ENCODE assay signal across 27 mouse cellular contexts in the genomic region with DNA sequence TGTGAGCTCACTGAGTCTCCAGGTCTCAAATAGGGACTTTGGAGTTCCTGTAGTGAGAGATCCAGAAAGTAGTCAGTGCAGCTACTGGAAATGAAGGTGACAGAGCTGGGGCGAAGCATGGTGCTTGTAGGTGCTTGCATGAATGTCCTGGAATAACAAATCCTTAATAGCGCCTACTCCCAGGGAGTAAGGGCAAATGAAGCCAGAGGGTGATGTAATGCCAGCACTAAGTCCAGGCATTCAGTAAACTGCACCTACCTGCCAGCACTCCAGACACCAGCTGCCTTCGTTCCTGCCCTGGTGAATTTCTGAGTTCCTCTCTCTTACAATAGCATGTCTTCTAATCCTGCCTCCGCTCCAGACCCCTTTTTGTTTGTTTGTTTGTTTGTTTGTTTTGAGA. TPM values are rescaled to one million over a fixed set of nuclear protein-coding genes. Genes with fewer than 3 reads are reported as not detected.
DNase-seq lines count a peak whose midpoint lies in the region; ATAC-seq and TF ChIP-seq lines count a peak whose summit lies in the region.
"Had no signal": no experiment of that assay in that cellular context is flagged by ENCODE, and none has a peak within 500 bp of the region (broad histone marks: within the 10 kb centered on the region; RNA-seq: fewer than 3 reads in every experiment).

No protein-coding gene starts in this region.

- no peak for TF ChIP-seq CTCF in gastrocnemius, adult 2 months (IDR thresholded peaks at IDR 0.05)
- no peak for TF ChIP-seq CTCF in layer of hippocampus, adult 2 months (conservative IDR thresholded peaks at IDR 0.05)

- H3K9ac ChIP-seq in ES-E14 (ENCODE audit: insufficient read depth, low read depth, low read length, poor library complexity, severe bottlenecking) = peak overlapping the region; percentile 0; the same call in 1 of the 2 replicates
- no peak overlapping the region for H3K9ac ChIP-seq in liver, embryonic 16.5 days (ENCODE audit: low read depth, low read length)
- H3K9ac ChIP-seq: embryonic facial prominence, embryonic 15.5 days; heart, embryonic 12.5 days; limb, embryonic 13.5 days; lung, embryonic 14.5 days; midbrain, embryonic 13.5 days had no signal

- WGBS in liver, embryonic 16.5 days (ENCODE audit: insufficient replicate concordance) = 70% methylated on average over 4 of the region's 4 CpGs
- 78% methylated on average over 4 of the region's 4 CpGs for WGBS in heart, embryonic 10.5 days

- in situ Hi-C loops in ES-E14 (cut with MboI; ENCODE audit: low sequenced_read_pairs in 2 of 2, unreplicated experiment in 2 of 2) = no loop called here

- no peak overlapping the region for H3K4me3 ChIP-seq in gastrocnemius, adult 2 months
- H3K4me3 ChIP-seq in layer of hippocampus, adult 2 months = no peak overlapping the region
- H3K4me3 ChIP-seq in ES-E14 (ENCODE audit: insufficient read depth in 1 of 2, low read depth in 1 of 2, low read length in 2 of 2, poor library complexity in 1 of 2, severe bottlenecking in 1 of 2) = 0 out of 4 replicates have a peak overlapping the region, but pooled peaks of 1 of the 2 experiments have one; percentile 27
- H3K4me3 ChIP-seq in liver, embryonic 16.5 days (ENCODE audit: low read depth, low read length) = no peak overlapping the region
- no peak overlapping the region for H3K4me3 ChIP-seq in heart, embryonic 10.5 days
- H3K4me3 ChIP-seq: embryonic facial prominence, embryonic 15.5 days; heart, embryonic 12.5 days; hindbrain, embryonic 10.5 days; limb, embryonic 13.5 days; midbrain, embryonic 13.5 days had no signal

- no peaks in the 10 kb centered on the region for H3K9me3 ChIP-seq in ES-E14 (ENCODE audit: control insufficient read depth, insufficient read depth, low read depth, low read length)
- no peaks in the 10 kb centered on the region for H3K9me3 ChIP-seq in liver, embryonic 16.5 days (replicated peaks; ENCODE audit: control insufficient read depth, low read length)
- H3K9me3 ChIP-seq in heart, embryonic 10.5 days = no peaks in the 10 kb centered on the region
- H3K9me3 ChIP-seq: embryonic facial prominence, embryonic 15.5 days; G1E; heart, embryonic 12.5 days; hindbrain, embryonic 10.5 days; limb, embryonic 13.5 days; midbrain, embryonic 13.5 days had no signal

- H3K27me3 ChIP-seq in liver, embryonic 16.5 days (ENCODE audit: control insufficient read depth, insufficient read depth, low read depth, low read length) = no peaks in the 10 kb centered on the region
- no peaks in the 10 kb centered on the region for H3K27me3 ChIP-seq in heart, embryonic 10.5 days (ENCODE audit: insufficient read depth, poor library complexity, severe bottlenecking)
- H3K27me3 ChIP-seq: embryonic facial prominence, embryonic 15.5 days; heart, embryonic 12.5 days; limb, embryonic 13.5 days; midbrain, embryonic 13.5 days; Patski had no signal

- H3K27ac ChIP-seq in gastrocnemius, adult 2 months = peak overlapping the region; percentile 53; the same call in 1 of the 2 replicates
- peak overlapping the region; percentile 29; the same call in 1 of the 2 replicates for H3K27ac ChIP-seq in layer of hippocampus, adult 2 months
- peak overlapping the region; percentile 45; the same call in 1 of the 2 replicates for H3K27ac ChIP-seq in ES-E14 (ENCODE audit: insufficient read depth, low read depth, low read length, poor library complexity, severe bottlenecking)
- peak overlapping the region; percentile 5; the same call in 1 of the 2 replicates for H3K27ac ChIP-seq in liver, embryonic 16.5 days (ENCODE audit: low read length)
- H3K27ac ChIP-seq in heart, embryonic 10.5 days = no peak overlapping the region
- H3K27ac ChIP-seq: embryonic facial prominence, embryonic 15.5 days; hindbrain, embryonic 10.5 days; hindbrain, postnatal 0 days; limb, embryonic 13.5 days; midbrain, embryonic 13.5 days had no signal

- H3K4me2 ChIP-seq in liver, embryonic 16.5 days (ENCODE audit: low read depth, low read length) = no peak overlapping the region
- H3K4me2 ChIP-seq: embryonic facial prominence, embryonic 15.5 days; heart, embryonic 12.5 days; limb, embryonic 13.5 days; lung, embryonic 14.5 days; midbrain, embryonic 13.5 days had no signal

- no peak for DNase-seq in gastrocnemius, adult 2 months
- no peak for DNase-seq in gastrocnemius, adult 18-20 months (ENCODE audit: low spot score)
- no peak for DNase-seq in layer of hippocampus, adult 2 months (ENCODE audit: low spot score in 2 of 2)
- DNase-seq in layer of hippocampus, adult 9-10 months (ENCODE audit: low spot score) = no peak
- DNase-seq in ES-E14 (ENCODE audit: low read depth, low spot score) = no peak
- DNase-seq in heart, embryonic 10.5 days (ENCODE audit: low spot score) = no peak
- no peak for DNase-seq in adrenal gland, adult 18-20 months (ENCODE audit: low spot score in 2 of 2)
- DNase-seq: adrenal gland, postnatal 10 days; cerebellum, adult 8-10 months; gastrocnemius, postnatal 10 days; heart, adult 11 months; heart, postnatal 10 days; lung, embryonic 14.5 days; right cerebral cortex, postnatal 14 days; spleen, adult 18-20 months had no signal

- H3K4me1 ChIP-seq in ES-E14 (ENCODE audit: control insufficient read depth in 2 of 2, insufficient read depth in 2 of 2, low read length in 2 of 2, poor library complexity in 1 of 2) = peaks cover 3 to 17% of the 10 kb centered on the region in 2 experiments; a peak in 3 of 4 replicates
- H3K4me1 ChIP-seq in liver, embryonic 16.5 days (ENCODE audit: control insufficient read depth, low read depth, low read length) = no peaks in the 10 kb centered on the region
- H3K4me1 ChIP-seq in heart, embryonic 10.5 days = peaks cover 20% of the 10 kb centered on the region
- H3K4me1 ChIP-seq: midbrain, embryonic 13.5 days had no signal

- peaks cover 3% of the 10 kb centered on the region; the same call in 1 of the 2 replicates for H3K36me3 ChIP-seq in ES-E14 (ENCODE audit: control insufficient read depth, insufficient read depth, low read length, poor library complexity, severe bottlenecking)
- no peaks in the 10 kb centered on the region for H3K36me3 ChIP-seq in liver, embryonic 16.5 days (ENCODE audit: control insufficient read depth, insufficient read depth)
- no peaks in the 10 kb centered on the region for H3K36me3 ChIP-seq in heart, embryonic 10.5 days
- H3K36me3 ChIP-seq: embryonic facial prominence, embryonic 15.5 days; G1E; heart, embryonic 12.5 days; hindbrain, embryonic 10.5 days; limb, embryonic 13.5 days; midbrain, embryonic 13.5 days had no signal

- no peak for ATAC-seq in liver, embryonic 16.5 days (ENCODE audit: low read depth)
- ATAC-seq: activated CD4-positive, CD25-positive, alpha-beta regulatory T cell, adult 4 months; forebrain, embryonic 14.5 days; hindbrain, postnatal 0 days; intestine, embryonic 16.5 days; midbrain, embryonic 13.5 days; Patski had no signal

- intact Hi-C loops in gastrocnemius, adult 2 months (cut with DNase I) = no loop called here

TF ChIP-seq in ES-E14, 5 proteins besides CTCF, POLR2A, EP300 and RAD21:
- TF ChIP-seq CHD2 (IDR thresholded peaks at IDR 0.05; ENCODE audit: low read depth, low read length) (no peak), MAFK (IDR thresholded peaks at IDR 0.05; ENCODE audit: insufficient read depth, low read depth, low read length) (no peak)

RNA-seq across cellular contexts. Expression of a gene that starts 39.1 kb away (rescaled TPM):
- 1 to 10 TPM; 8.7 to 8.9 TPM for total RNA-seq in gastrocnemius, adult 2 months (2021)
- total RNA-seq in gastrocnemius, adult 18-20 months (2021) = 10 to 100 TPM in 1 of 2 experiments, 1 to 10 TPM in 1; 9.5 to 19.4 TPM
- total RNA-seq in layer of hippocampus, adult 2 months (2021) = 10 to 100 TPM; 16.3 to 17.0 TPM
- total RNA-seq in ES-E14 (2012; rRNA removed) = 21.8 and 35.6 TPM in 2 replicates
- polyA plus RNA-seq in liver, embryonic 16.5 days (2015; fragmentation: Nextera tagmentation; extraction: Ambion mirVana) = 2.2 and 3.1 TPM in 2 replicates
- polyA plus RNA-seq in heart, embryonic 10.5 days (2016; fragmentation: Nextera tagmentation; extraction: Ambion mirVana) = 2.7 and 3.5 TPM in 2 replicates
- total RNA-seq in adrenal gland, adult 18-20 months (2021) = 1 to 10 TPM; 5.8 to 9.1 TPM
- polyA plus RNA-seq: G1E had no signal
